Mouse (Mus musculus): ENCODE data around the gene Ktn1. TPM values are rescaled to one million over a fixed set of nuclear protein-coding genes. Genes with fewer than 3 reads are reported as not detected.

The Ktn1 gene
- 64.1 and 65.5 TPM in 2 replicates for polyA plus RNA-seq (2012; rRNA removed)

GRCm38 (mm10) chr14:47648218-47648617, at the start of gene Ktn1:
Gene Ktn1 (plus strand): TSS chr14:47648448.

Other genes starting within 250 kb of the Ktn1 start
- 19.2 and 25.5 TPM in 2 replicates for gene Dlgap5, start 230.0 kb upstream of the Ktn1 start, polyA plus RNA-seq (2012; rRNA removed)
- gene Fbxo34, start 198.0 kb upstream of the Ktn1 start, polyA plus RNA-seq (2012; rRNA removed), result 19.6 and 22.3 TPM in 2 replicates
- 14.2 and 14.3 TPM in 2 replicates for gene Atg14, start 77.8 kb upstream of the Ktn1 start, polyA plus RNA-seq (2012; rRNA removed)

Data from central nervous system, embryonic 14 days (tissue).